Mouse (Mus musculus): ENCODE results near the gene Tbx20.

DNA sequence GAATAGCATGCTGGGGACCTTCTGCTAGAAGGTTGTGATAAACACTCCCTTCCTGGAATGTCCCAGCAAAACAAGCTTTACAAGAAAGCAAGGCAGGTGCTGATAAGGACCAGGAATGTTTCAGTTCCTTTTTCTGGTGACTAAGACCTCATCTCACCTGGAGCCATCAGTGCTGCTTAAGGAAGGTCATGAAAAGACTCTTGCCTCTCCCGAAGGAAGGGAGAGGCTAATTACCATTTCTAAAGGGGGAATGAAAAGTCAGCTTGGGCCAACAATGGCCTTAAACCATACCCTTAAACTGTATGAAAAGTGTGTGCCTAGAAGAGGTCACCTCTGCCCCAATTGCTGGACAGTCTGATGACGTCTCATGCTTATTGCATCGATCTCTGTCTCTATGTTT lies 44.4 kb upstream of the Tbx20 start:
- TF ChIP-seq CTCF (IDR thresholded peaks at IDR 0.05; ENCODE audit: control insufficient read depth, insufficient read depth, insufficient read length) (no peak), MAX (IDR thresholded peaks at IDR 0.05) (no peak), FOSL1 (IDR thresholded peaks at IDR 0.05; ENCODE audit: insufficient read depth, low read length, poor library complexity, severe bottlenecking) (no peak)
